Mouse (Mus musculus): ENCODE measurements around the gene Cnbd2.

The Cnbd2 gene

GRCm38 (mm10) chr2:156312297-156312897 is at the start of gene Cnbd2, which contains the start of gene Scand1:
TSS of gene Cnbd2 (plus strand) at chr2:156312299.
TSS of gene Scand1 (minus strand) at chr2:156312704.
- peak; percentile 69 to 75 for DNase-seq (ENCODE audit: low spot score in 2 of 2)

GRCm38 (mm10) chr2:156263204-156263893 is 48.8 kb upstream of the Cnbd2 start:
- no peak for DNase-seq (ENCODE audit: low spot score in 2 of 2)

- DNase-seq (ENCODE audit: low spot score in 2 of 2): no peak
Observed at GRCm38 (mm10) chr2:156267636-156268035, 44.5 kb upstream of the Cnbd2 start.

- DNase-seq (ENCODE audit: low spot score in 2 of 2): no peak
Observed at GRCm38 (mm10) chr2:156272553-156272952, 39.5 kb upstream of the Cnbd2 start.

- DNase-seq (ENCODE audit: low spot score in 2 of 2): peak; percentile 67 to 69
Observed at GRCm38 (mm10) chr2:156278226-156279017, 33.7 kb upstream of the Cnbd2 start.

GRCm38 (mm10) chr2:156281227-156281626 is 30.9 kb upstream of the Cnbd2 start:
- DNase-seq (ENCODE audit: low spot score in 2 of 2): no peak

GRCm38 (mm10) chr2:156285161-156285560 is 26.9 kb upstream of the Cnbd2 start:
- DNase-seq (ENCODE audit: low spot score in 2 of 2): no peak

GRCm38 (mm10) chr2:156286733-156287132 is 25.4 kb upstream of the Cnbd2 start:
- no peak for DNase-seq (ENCODE audit: low spot score in 2 of 2)

- no peak for DNase-seq (ENCODE audit: low spot score in 2 of 2)
Observed at GRCm38 (mm10) chr2:156288222-156288621, 23.9 kb upstream of the Cnbd2 start.

- DNase-seq (ENCODE audit: low spot score in 2 of 2): no peak
Observed at GRCm38 (mm10) chr2:156289552-156290160, 22.4 kb upstream of the Cnbd2 start.

GRCm38 (mm10) chr2:156291998-156292397 is 20.1 kb upstream of the Cnbd2 start:
- DNase-seq (ENCODE audit: low spot score in 2 of 2): no peak

GRCm38 (mm10) chr2:156295601-156296063 is 16.5 kb upstream of the Cnbd2 start:
- DNase-seq (ENCODE audit: low spot score in 2 of 2): no peak

GRCm38 (mm10) chr2:156296190-156296589 is 15.9 kb upstream of the Cnbd2 start:
- no peak for DNase-seq (ENCODE audit: low spot score in 2 of 2)

GRCm38 (mm10) chr2:156297653-156298052 is 14.4 kb upstream of the Cnbd2 start:
- no peak for DNase-seq (ENCODE audit: low spot score in 2 of 2)

GRCm38 (mm10) chr2:156298458-156298857 is 13.6 kb upstream of the Cnbd2 start:
- DNase-seq (ENCODE audit: low spot score in 2 of 2): no peak

- DNase-seq (ENCODE audit: low spot score in 2 of 2): no peak
Observed at GRCm38 (mm10) chr2:156302063-156302462, 10.0 kb upstream of the Cnbd2 start.

- DNase-seq (ENCODE audit: low spot score in 2 of 2): no peak
Observed at GRCm38 (mm10) chr2:156304351-156304750, 7.7 kb upstream of the Cnbd2 start.

GRCm38 (mm10) chr2:156305818-156306217 is 6.3 kb upstream of the Cnbd2 start:
- DNase-seq (ENCODE audit: low spot score in 2 of 2): no peak

- DNase-seq (ENCODE audit: low spot score in 2 of 2): no peak
Observed at GRCm38 (mm10) chr2:156307261-156307660, 4.8 kb upstream of the Cnbd2 start.

GRCm38 (mm10) chr2:156309948-156310347 is 2.2 kb upstream of the Cnbd2 start:
- DNase-seq (ENCODE audit: low spot score in 2 of 2): no peak

- DNase-seq (ENCODE audit: low spot score in 2 of 2): no peak
Observed at GRCm38 (mm10) chr2:156310455-156310854, 1.6 kb upstream of the Cnbd2 start.

- DNase-seq (ENCODE audit: low spot score in 2 of 2): no peak
Observed at GRCm38 (mm10) chr2:156310945-156311344, 1.2 kb upstream of the Cnbd2 start.
